Mouse (Mus musculus): ENCODE measurements around the gene Atg7.

GRCm38 (mm10) chr6:114771502-114771901 lies 128.6 kb downstream of the Atg7 start:
- TF ChIP-seq CTCF (IDR thresholded peaks at IDR 0.05; ENCODE audit: low read depth) (no peak), EP300 (IDR thresholded peaks at IDR 0.05; ENCODE audit: low read depth) (no peak)
